Mouse (Mus musculus) embryo, embryonic 10.5 days (tissue): Measurements from ENCODE around the gene AI481877.

Source experiments
- DNase-seq: peaks from one replicate; pipeline ENCODE4 v3.0.0-alpha.2; 2015; ENCODE audit warnings: low spot score

The AI481877 gene

DNA sequence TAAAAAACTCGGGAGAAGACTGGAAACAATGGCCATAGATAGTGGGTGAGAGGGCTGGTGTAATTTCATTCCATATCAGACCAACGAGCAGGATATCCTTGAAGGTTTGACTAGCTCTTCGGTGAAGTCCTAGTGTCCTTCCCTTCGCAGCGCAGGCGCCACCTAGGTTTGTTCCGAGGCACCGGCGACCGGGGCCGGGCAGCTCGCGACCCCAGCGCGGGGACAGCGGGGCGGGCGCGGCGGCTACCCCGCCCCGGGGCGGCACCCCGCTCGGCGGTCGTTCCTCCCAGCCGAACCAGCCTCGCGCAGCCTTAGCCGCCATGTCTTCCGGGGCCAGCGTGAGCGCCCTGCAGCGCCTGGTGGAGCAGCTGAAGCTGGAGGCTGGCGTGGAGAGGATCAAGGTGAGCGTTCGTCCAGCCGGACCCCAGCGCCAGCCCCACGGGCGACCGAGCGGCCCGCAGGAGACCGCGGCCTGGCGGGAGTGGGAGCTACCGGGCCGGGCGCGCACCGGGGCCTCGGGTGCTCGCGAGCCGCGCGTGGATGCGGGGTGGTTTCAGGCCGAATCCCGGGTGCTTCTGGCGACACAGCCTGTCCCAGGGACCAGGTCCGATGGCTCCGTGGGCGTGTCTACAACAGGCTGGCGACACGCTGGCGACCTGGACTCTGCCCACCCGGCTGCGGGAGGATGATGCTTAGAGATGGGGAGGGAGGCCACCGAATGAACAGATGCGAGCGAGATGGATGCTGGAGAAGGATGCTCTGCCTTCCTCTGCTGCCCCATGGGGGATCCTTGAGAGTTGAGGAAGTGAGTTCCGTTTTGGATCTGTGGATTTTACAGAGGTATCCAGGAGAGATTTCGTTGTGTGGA is 103.6 kb downstream of the AI481877 start, which contains the start of gene Gng10:
Gene Gng10, plus strand, starts transcription at position 171 of the 868 bp plus-strand sequence.
- peak; percentile 68 for DNase-seq

GRCm38 (mm10) chr4:59034325-59034917 is 104.4 kb downstream of the AI481877 start:
- no peak for DNase-seq

- DNase-seq, result no peak
Measured at GRCm38 (mm10) chr4:59016922-59017321, 121.9 kb downstream of the AI481877 start.

DNA sequence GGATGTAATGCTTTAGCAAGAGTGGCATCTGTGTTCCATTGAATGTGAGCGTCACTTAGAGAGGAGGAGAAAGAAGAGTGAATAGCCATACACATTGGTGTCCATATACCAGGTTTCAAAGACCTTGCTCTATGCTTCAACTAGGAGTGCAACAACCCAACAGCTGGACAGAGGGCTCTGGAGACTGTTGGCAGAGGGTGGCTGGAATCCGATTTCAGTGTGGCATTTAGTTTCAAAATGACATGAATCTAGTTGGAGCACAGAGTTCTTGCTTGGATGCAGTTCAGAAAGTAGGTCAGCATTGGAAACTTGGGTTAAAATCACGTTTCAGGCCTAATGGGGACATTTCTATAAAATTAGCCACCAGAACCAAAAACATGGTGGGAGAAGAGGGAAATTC is 123.6 kb downstream of the AI481877 start:
- no peak for DNase-seq

DNA sequence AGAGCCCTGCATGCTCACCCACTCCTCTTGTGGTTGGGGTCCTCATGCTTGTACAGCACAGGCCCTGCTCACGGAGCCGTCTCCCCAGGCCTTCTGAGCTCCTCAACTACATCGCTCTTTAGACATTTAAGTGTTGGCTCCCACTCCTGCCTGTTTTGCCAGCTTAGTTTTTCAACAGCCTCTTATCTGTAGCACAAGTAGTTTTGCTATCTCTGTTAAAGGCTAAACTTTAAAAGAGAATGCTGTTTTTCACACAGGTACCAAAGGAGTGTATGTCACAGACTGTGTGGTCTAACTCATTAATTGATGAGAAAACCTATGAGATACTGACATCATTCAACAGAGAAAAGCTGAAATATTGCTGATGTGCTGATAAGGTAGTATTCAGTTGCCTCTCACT is 127.3 kb downstream of the AI481877 start:
- no peak for DNase-seq

GRCm38 (mm10) chr4:59009696-59010095 is 129.1 kb downstream of the AI481877 start:
- DNase-seq, result no peak

DNA sequence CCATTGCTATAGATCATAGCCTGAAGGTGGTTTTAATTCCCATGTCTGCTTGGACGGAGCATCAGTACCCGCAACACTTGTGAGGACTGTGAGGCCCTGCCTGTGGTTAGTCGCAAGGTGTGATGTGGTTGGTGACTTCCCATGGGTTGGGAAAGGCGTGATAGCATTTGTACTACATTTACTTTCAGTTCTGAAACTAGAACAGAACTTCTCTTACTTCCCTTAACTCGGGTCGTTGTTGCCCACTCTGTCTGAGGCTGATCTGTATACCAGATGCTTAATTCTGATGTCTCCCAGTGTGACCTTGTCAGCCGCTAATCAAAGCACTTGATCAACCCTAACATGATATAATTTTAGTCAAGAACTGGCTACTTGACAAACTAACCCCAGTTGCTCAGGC is 129.6 kb downstream of the AI481877 start:
- no peak for DNase-seq

GRCm38 (mm10) chr4:59007974-59008373 is 130.8 kb downstream of the AI481877 start:
- no peak for DNase-seq

- no peak for DNase-seq
Measured at GRCm38 (mm10) chr4:59007016-59007415, 131.8 kb downstream of the AI481877 start.

GRCm38 (mm10) chr4:59006211-59006610 is 132.6 kb downstream of the AI481877 start:
- DNase-seq, result peak; percentile 55

DNA sequence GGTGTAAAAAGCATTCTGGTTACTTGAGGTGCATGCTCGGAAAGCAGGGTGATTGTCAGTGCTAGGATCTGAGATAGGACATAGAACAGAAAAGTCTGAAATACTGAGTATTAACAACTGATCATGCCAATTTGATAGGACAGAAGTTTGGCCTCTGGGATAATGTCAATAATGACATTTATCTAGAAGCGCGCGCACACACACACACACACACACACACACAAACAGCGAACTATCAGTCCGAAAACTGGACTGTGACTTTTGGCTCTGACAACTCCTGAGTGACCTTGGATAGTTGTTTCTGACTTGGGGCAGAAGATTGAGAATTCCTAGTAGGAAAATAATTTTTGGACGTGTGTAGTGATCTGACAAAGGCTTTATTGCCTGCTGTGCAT is 135.0 kb downstream of the AI481877 start:
- no peak for DNase-seq

DNA sequence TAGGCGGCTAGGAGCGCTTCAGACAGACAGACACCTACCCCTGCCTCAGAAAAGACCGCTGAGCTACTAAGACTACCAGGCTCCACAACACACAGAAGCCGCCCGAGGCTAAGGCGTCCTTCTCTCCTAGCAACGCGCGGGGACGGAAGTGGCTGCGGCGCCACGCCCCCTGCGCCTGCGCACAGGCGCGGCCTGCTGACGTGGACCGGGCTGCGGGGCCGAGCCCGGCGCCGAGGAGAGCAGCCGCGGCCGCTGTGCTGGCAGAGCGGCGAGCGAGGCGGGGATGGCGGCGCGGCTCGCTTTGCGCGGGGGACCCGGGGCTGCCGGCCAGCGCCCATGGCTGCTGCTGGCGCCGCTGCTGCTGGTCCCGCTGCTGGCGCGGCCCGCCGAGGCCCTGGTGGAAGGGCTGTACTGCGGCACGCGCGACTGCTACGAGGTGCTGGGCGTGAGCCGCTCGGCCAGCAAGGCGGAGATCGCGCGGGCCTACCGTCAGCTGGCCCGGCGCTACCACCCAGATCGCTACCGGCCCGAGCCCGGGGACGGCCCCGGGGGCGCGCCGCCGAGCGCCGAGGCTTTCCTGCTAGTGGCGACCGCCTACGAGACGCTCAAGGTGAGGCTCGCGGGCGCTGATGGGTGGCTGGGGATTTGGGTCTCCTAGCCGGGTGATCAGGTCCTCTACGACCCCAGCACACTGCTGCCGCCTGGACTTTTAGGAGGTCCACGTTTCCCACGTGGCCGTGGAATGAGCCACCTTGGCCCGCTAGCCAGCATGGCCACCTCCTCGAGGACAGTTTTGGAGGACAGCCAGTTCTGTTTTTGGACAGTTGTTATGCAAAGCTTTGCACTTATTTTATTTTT is 135.6 kb downstream of the AI481877 start, which contains the start of gene Gm20503:
Gene Gm20503, plus strand, starts transcription at position 263 of the 858 bp plus-strand sequence.
- peak; percentile 94 for DNase-seq

GRCm38 (mm10) chr4:59000614-59001013 is 138.2 kb downstream of the AI481877 start:
- peak; percentile 46 for DNase-seq

DNA sequence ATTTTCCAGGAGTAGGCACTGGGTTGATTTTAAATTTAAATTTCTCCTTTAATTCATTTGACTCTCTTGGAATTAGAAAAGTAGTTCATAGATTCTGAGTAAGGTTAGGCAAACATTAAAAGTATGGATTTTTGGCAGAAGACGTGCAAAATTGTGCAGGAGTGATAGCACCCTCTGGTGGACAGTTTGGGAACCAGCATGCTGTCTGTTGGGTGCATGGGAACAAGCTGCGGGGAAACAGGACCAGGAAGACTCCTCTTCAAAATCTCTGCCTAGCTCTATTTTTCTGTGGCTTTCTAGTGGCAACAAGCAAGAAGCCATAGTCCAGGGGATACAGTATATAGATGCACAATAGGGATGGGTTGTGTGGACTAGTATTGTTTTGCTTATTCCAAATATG is 139.1 kb downstream of the AI481877 start:
- DNase-seq, result peak; percentile 82

DNA sequence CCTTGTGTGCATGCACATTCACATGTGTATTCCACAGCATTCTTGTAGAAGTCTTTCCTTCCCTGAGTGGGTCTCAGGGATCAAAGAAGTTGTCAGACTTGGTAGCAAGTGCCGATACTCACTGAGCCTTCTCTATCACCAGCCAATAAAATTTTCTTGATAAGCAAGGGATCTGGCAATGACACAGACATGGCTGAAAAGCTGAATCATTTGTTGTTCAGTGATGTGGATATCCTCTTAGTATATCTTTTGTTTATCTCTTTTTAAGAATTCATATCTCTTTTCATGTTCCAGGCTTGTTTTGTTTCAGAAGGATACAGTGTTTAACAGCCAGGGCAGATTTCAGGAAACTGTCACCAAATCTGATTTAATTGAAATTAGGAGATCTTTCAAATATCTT is 140.1 kb downstream of the AI481877 start:
- no peak for DNase-seq

- DNase-seq, result peak; percentile 22
Measured at GRCm38 (mm10) chr4:58997081-58997480, 141.7 kb downstream of the AI481877 start.

- no peak for DNase-seq
Measured at GRCm38 (mm10) chr4:58995251-58995693, 143.5 kb downstream of the AI481877 start.

DNA sequence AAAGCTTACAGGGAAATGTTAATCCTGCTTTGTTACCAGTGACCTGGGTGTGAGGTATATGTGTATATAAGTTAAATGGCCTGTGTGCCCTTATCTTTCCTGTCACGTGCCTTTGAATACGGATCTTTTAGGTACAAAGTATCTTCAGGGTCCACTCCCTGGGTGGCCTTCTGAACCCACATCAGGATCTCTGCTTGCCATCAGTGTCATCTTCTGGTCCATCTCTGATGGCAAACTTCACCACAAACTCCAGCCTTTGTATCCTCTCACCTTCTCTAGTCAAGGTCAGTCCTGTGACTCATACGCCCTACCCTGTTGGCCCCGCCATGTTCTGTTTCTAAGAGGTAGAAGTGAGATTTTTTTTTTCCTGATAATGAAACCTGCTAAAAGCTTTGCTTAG is 144.0 kb downstream of the AI481877 start, which contains the start of gene Dnajc25:
Gene Dnajc25, plus strand, starts transcription at position 301 of the 400 bp plus-strand sequence.
- DNase-seq, result no peak
